Mouse (Mus musculus): Measurements from ENCODE around the gene App. TPM values are rescaled to one million over a fixed set of nuclear protein-coding genes. Genes with fewer than 3 reads are reported as not detected.

App gene
- polyA plus RNA-seq, 1 experiment from 2014 or later = 158 TPM

DNA sequence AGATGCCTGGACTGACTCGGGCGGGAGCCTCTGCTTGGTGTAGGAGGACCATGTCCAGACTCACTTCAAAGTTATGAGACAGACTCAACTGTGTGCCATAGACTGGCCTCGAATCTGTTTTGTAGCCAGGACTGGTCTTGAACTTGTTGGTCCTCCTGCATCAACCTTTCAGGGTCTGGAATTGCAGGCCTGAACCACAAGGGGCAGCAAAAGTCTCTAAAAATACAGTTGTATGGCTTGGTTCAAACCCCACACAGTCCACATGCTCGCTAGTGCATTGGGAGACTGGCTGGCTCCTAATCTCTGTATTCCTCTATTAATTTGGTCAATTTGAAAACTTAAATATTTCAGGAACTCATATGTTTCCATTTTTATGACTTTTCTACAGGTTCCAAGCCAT, 270.6 kb downstream of the App start:
- H3K4me3 ChIP-seq (ENCODE audit: low read depth, low read length) = no peak overlapping the region
- WGBS = 91% methylated on average over 4 of the region's 4 CpGs
- DNase-seq (ENCODE audit: low spot score) = no peak

More for the DNA sequence above, 270.6 kb downstream of the App start:
- Histone ChIP-seq H3K27ac (ENCODE audit: low read depth, low read length) (no peak overlapping the region), H3K36me3 (ENCODE audit: control insufficient read depth, insufficient read depth, low read length) (no peaks in the 10 kb centered on the region), H3K4me2 (ENCODE audit: low read length) (no peak overlapping the region), H3K27me3 (replicated peaks; ENCODE audit: control insufficient read depth, insufficient read depth, low read length) (no peaks in the 10 kb centered on the region), H3K4me1 (ENCODE audit: control insufficient read depth, insufficient read depth, low read length) (no peaks in the 10 kb centered on the region), H3K9me3 (replicated peaks; ENCODE audit: control insufficient read depth, low read length) (no peaks in the 10 kb centered on the region), H3K9ac (ENCODE audit: low read length) (no peak overlapping the region)
- no peak for ATAC-seq
